ENCODE assay signal across 11 mouse cellular contexts in the genomic region with DNA sequence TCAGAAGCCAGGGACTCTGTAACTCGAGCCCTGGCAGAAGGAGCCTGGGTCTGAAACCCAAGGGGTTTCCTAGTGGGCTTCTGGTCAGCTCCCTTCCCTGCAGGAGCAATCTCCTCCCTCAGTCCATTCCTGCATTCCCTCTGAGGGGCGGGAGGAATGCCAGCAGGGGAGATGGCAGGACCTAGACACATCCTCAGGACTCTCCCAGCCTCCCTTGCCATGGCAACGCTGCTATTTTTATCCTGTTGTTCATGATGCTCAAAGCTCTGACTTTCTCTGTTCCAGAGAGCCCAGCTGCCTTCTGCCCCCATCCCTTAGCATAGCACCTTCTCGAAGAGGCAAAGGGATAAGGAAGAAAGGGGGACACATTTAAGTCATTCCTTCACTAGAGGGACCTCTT. TPM values are rescaled to one million over a fixed set of nuclear protein-coding genes. Genes with fewer than 3 reads are reported as not detected.
DNase-seq lines count a peak whose midpoint lies in the region; ATAC-seq and TF ChIP-seq lines count a peak whose summit lies in the region.
"Had no signal": no experiment of that assay in that cellular context is flagged by ENCODE, and none has a peak within 500 bp of the region (broad histone marks: within the 10 kb centered on the region; RNA-seq: fewer than 3 reads in every experiment).

No protein-coding gene starts in this region.

- H3K4me1 ChIP-seq in heart, embryonic 10.5 days, result peaks cover 61% of the 10 kb centered on the region
- peaks cover 41% of the 10 kb centered on the region for H3K4me1 ChIP-seq in hindbrain, embryonic 16.5 days (ENCODE audit: control insufficient read depth, insufficient read depth, low read depth, low read length)
- H3K4me1 ChIP-seq in heart, adult 2 months (ENCODE audit: control insufficient read depth, insufficient read depth, low read length), result no peaks in the 10 kb centered on the region

- no peak for TF ChIP-seq CTCF in heart, adult 2 months (IDR thresholded peaks at IDR 0.05)

- no peak for TF ChIP-seq EP300 in heart, adult 2 months (IDR thresholded peaks at IDR 0.05; ENCODE audit: insufficient read depth, low read depth, low read length)

- TF ChIP-seq POLR2A in heart, adult 2 months (IDR thresholded peaks at IDR 0.05; ENCODE audit: insufficient read depth, low read depth, low read length), result no peak

- H3K27ac ChIP-seq in heart, embryonic 10.5 days, result no peak overlapping the region
- peak overlapping the region; percentile 56; the same call in 1 of the 2 replicates for H3K27ac ChIP-seq in hindbrain, embryonic 16.5 days (ENCODE audit: low read depth, low read length)
- H3K27ac ChIP-seq in heart, adult 2 months, result no peak overlapping the region
- H3K27ac ChIP-seq: liver, embryonic 13.5 days had no signal

- H3K79me2 ChIP-seq in heart, adult 2 months (replicated peaks; ENCODE audit: control insufficient read depth, insufficient read depth, low read length), result no peaks in the 10 kb centered on the region

- ATAC-seq in hindbrain, embryonic 16.5 days, result peak; percentile 13

- no peak overlapping the region for H3K4me3 ChIP-seq in heart, embryonic 10.5 days
- H3K4me3 ChIP-seq in hindbrain, embryonic 16.5 days (ENCODE audit: low read length), result no peak overlapping the region
- no peak overlapping the region for H3K4me3 ChIP-seq in heart, adult 2 months
- H3K4me3 ChIP-seq: liver, embryonic 13.5 days had no signal

- WGBS in heart, embryonic 10.5 days, result 7% methylated on average over 4 of the region's 4 CpGs
- 11% methylated on average over 4 of the region's 4 CpGs for WGBS in hindbrain, embryonic 16.5 days
- WGBS in heart, adult 2 months, result 21% methylated on average over 4 of the region's 4 CpGs

- H3K9me3 ChIP-seq in heart, embryonic 10.5 days, result no peaks in the 10 kb centered on the region
- no peaks in the 10 kb centered on the region for H3K9me3 ChIP-seq in hindbrain, embryonic 16.5 days (ENCODE audit: control insufficient read depth, low read length)
- H3K9me3 ChIP-seq: liver, embryonic 13.5 days had no signal

- DNase-seq in heart, embryonic 10.5 days (ENCODE audit: low spot score), result peak; percentile 87
- no peak for DNase-seq in heart, adult 8-10 months (ENCODE audit: low spot score)
- peak; percentile 72 for DNase-seq in cerebellum, adult 9-11 months
- peak; percentile 66 for DNase-seq in retina, postnatal 1 day
- no peak for DNase-seq in spleen, adult 18-20 months
- no peak for DNase-seq in kidney, postnatal 10 days
- no peak for DNase-seq in heart, adult 2 months
- DNase-seq: liver, embryonic 13.5 days had no signal

- peaks cover 40% of the 10 kb centered on the region for H3K27me3 ChIP-seq in heart, embryonic 10.5 days (ENCODE audit: insufficient read depth, poor library complexity, severe bottlenecking)
- H3K27me3 ChIP-seq in hindbrain, embryonic 16.5 days (replicated peaks; ENCODE audit: control insufficient read depth, insufficient read depth, low read length), result no peaks in the 10 kb centered on the region
- H3K27me3 ChIP-seq in heart, adult 2 months (ENCODE audit: control insufficient read depth, insufficient read depth, low read length), result no peaks in the 10 kb centered on the region

- H3K9ac ChIP-seq in hindbrain, embryonic 16.5 days (ENCODE audit: low read depth, low read length), result peak overlapping the region; percentile 19; the same call in 1 of the 2 replicates
- H3K9ac ChIP-seq in heart, adult 2 months (ENCODE audit: low read depth, low read length), result no peak overlapping the region
- H3K9ac ChIP-seq: liver, embryonic 13.5 days had no signal

- H3K36me3 ChIP-seq in heart, embryonic 10.5 days, result no peaks in the 10 kb centered on the region
- H3K36me3 ChIP-seq in hindbrain, embryonic 16.5 days (ENCODE audit: control insufficient read depth, insufficient read depth, low read length), result no peaks in the 10 kb centered on the region
- H3K36me3 ChIP-seq in heart, adult 2 months (ENCODE audit: control insufficient read depth, insufficient read depth, low read length), result no peaks in the 10 kb centered on the region
- H3K36me3 ChIP-seq: liver, embryonic 13.5 days had no signal

- intact Hi-C loops in heart, adult 2 months (cut with DNase I), result no loop called here

- no peak overlapping the region for H3K4me2 ChIP-seq in hindbrain, embryonic 16.5 days (ENCODE audit: low read length)
- H3K4me2 ChIP-seq: liver, embryonic 13.5 days had no signal

RNA-seq across cellular contexts. Expression of a gene that starts 16.9 kb away (rescaled TPM):
- 0.05 TPM in 1 of 2 replicates, not detected in the other for polyA plus RNA-seq in heart, embryonic 10.5 days (2016; fragmentation: Nextera tagmentation; extraction: Ambion mirVana)
- under 1 TPM in 1 of 4 experiments, not detected in 3; 0.09 TPM for total RNA-seq in heart, adult 8-10 months (2022)
- 1.8 and 2.3 TPM in 2 replicates for polyA plus RNA-seq in hindbrain, embryonic 16.5 days (2015; fragmentation: Nextera tagmentation; extraction: Ambion mirVana)
- under 1 TPM in 1 of 2 experiments, not detected in 1; 0.05 TPM for total RNA-seq in heart, adult 2 months (2021)
- 0.06 TPM in 1 of 2 replicates, not detected in the other for polyA plus RNA-seq in heart, adult 2 months (2012; rRNA removed)
- total RNA-seq: neutrophil, adult 5-6 weeks had no signal
- polyA plus RNA-seq: liver, embryonic 13.5 days had no signal

RNA-seq across cellular contexts. Expression of a gene that starts 16.9 kb away (rescaled TPM):
- 0.12 and 0.49 TPM in 2 replicates for polyA plus RNA-seq in heart, embryonic 10.5 days (2016; fragmentation: Nextera tagmentation; extraction: Ambion mirVana)
- total RNA-seq in heart, adult 8-10 months (2022), result not detected
- 11.4 and 14.0 TPM in 2 replicates for polyA plus RNA-seq in hindbrain, embryonic 16.5 days (2015; fragmentation: Nextera tagmentation; extraction: Ambion mirVana)
- not detected for total RNA-seq in heart, adult 2 months (2021)
- polyA plus RNA-seq in heart, adult 2 months (2012; rRNA removed), result 0.20 TPM in 1 of 2 replicates, not detected in the other
- total RNA-seq: neutrophil, adult 5-6 weeks had no signal
- polyA plus RNA-seq: liver, embryonic 13.5 days had no signal

RNA-seq across cellular contexts. Expression of a gene that starts 21.4 kb away (rescaled TPM):
- not detected in 2 replicates for polyA plus RNA-seq in heart, embryonic 10.5 days (2016; fragmentation: Nextera tagmentation; extraction: Ambion mirVana)
- not detected for total RNA-seq in heart, adult 8-10 months (2022)
- not detected in 2 replicates for polyA plus RNA-seq in hindbrain, embryonic 16.5 days (2015; fragmentation: Nextera tagmentation; extraction: Ambion mirVana)
- total RNA-seq in heart, adult 2 months (2021), result not detected
- polyA plus RNA-seq in heart, adult 2 months (2012; rRNA removed), result not detected in 2 replicates
- total RNA-seq: neutrophil, adult 5-6 weeks had no signal
- polyA plus RNA-seq: gonadal fat pad, adult 2 months; liver, embryonic 13.5 days had no signal

Comparison
In these comparisons a context has a peak if more than half of its experiments do, and no peak if none do; other contexts are left out.
1. DNase-seq: peak in heart, embryonic 10.5 days (single experiment), cerebellum, adult 9-11 months (single experiment) and retina, postnatal 1 day (single experiment); none in heart, adult 8-10 months (single experiment), spleen, adult 18-20 months (0 of 2), kidney, postnatal 10 days (single experiment) and heart, adult 2 months (0 of 2).